Mouse (Mus musculus) right cerebral cortex, postnatal 36 days (tissue): ENCODE results near the gene Mfsd1.
A peak's percentile ranks its signal among the peaks of the same experiment; 100 is the strongest.

Experiments used
- DNase-seq, 2 experiments: peaks; one replicate each; pipeline ENCODE4 v3.0.0; 2022; ENCODE audit warnings: low spot score in 2 of 2, mixed read lengths in 1 of 2

The Mfsd1 gene

GRCm38 (mm10) chr3:67582273-67583124 is at the start of gene Mfsd1:
Gene Mfsd1, plus strand, starts transcription at chr3:67582741.
- peak; percentile 81 for DNase-seq

GRCm38 (mm10) chr3:67543630-67544029 is 38.9 kb upstream of the Mfsd1 start:
- no peak for DNase-seq

- DNase-seq, result no peak
These were observed 31.3 kb upstream of the Mfsd1 start for GRCm38 (mm10) chr3:67551193-67551592.

GRCm38 (mm10) chr3:67553281-67553680 is 29.3 kb upstream of the Mfsd1 start:
- DNase-seq, result no peak

- no peak for DNase-seq
These were observed 28.6 kb upstream of the Mfsd1 start for GRCm38 (mm10) chr3:67553927-67554448.

DNA sequence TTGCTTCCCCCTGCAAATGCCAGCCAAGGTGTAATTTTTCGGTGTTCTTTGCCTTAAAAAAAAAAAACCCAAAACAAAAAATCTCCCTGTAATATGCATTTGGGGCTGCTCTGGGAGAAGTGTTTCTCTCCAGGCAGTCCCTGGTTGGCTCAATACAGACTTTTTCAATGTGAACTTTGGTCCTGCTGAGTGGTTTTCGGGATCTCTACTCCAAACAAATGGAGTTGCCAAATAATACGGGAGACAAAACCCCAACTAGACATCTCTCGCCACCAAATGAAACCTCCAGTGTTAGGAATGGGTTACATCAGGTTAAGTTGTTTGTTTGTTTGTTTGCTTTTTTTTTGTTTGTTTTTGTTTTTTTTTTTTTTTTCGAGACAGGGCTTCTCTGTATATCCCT is 27.3 kb upstream of the Mfsd1 start:
- DNase-seq, result no peak

DNA sequence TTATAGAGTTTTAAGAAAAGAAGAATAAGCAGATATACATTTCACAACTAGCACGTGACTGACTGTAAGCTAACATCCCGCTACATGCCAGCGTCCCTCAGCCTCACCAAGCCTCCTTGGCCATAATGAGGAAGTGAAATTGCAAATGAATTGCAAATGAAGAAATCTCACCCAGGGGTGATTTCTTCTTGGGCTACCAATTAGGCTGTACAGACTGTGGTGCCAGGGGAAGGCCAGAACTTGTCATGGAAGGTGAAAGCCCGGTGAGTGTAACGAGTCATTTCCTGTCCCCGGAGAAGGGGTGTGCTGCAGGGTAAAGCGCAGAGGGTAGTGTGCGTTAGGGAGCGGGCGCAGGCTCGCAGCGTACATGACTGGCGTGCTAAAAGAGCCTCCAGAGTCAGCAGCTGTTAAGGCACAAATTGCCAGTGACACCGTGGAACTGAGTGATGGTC is 25.3 kb upstream of the Mfsd1 start:
- no peak for DNase-seq

GRCm38 (mm10) chr3:67557718-67558354 is 24.7 kb upstream of the Mfsd1 start:
- no peak for DNase-seq

DNA sequence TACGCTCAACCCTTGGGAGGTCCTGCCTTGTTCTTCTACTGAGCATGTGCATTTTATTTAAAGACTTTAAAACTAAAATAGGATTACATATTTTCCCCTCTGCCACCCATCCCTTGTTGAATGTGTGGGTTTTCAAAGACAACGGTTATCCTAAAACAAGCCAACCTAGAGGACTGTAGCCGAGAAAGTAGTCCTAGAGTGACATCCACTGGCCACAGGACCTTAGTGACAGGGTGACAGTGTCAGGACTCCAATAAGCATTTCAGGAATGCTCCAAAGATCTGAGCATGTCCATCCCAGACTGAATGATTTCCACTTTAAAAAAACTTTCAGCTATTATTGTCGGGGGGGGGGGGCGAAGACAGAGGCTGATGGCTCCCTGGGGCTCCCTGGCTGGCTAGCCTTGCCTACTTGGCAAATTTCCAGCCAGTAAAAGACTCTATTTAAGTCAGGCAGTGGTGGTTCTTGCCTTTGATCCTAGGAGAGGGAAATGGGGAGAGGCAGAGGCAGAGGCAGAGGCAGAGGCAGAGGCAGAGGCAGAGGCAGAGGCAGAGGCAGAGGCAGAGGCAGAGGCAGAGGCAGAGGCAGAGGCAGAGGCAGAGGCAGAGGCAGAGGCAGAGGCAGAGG is 17.7 kb upstream of the Mfsd1 start:
- no peak for DNase-seq

GRCm38 (mm10) chr3:67565540-67566227 is 16.9 kb upstream of the Mfsd1 start:
- DNase-seq, result no peak

DNA sequence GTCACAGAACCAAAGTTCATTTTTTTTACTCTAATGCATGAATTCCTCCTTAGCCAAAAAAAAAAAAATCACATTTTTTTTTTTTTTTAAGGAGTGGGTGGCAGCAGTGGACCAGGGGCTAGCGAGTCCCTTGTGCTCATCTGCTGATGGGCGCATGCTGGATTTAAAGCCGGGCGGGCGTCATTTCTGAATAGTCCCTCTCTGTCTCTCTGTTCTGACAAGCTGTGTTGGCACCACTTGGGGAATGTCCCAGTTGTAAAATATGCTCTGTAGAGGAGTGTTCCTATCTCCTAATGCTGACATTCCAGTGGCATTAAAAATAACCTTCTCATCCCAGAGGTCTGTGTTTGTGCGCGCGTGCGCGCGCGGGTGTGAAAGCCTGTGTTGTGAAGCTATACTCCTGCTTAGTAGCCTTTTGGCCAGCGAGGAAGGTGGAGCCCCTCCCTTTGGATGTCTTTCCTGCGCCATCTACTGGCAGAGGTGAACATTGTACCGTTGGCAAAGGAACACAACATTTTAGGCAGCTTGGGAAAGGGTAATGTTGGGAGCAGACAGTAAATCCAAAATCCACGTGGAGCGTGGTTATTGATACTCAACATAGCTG is 14.4 kb upstream of the Mfsd1 start:
- peak; percentile 42 to 49 for DNase-seq

GRCm38 (mm10) chr3:67572918-67573317 is 9.6 kb upstream of the Mfsd1 start:
- no peak for DNase-seq

DNA sequence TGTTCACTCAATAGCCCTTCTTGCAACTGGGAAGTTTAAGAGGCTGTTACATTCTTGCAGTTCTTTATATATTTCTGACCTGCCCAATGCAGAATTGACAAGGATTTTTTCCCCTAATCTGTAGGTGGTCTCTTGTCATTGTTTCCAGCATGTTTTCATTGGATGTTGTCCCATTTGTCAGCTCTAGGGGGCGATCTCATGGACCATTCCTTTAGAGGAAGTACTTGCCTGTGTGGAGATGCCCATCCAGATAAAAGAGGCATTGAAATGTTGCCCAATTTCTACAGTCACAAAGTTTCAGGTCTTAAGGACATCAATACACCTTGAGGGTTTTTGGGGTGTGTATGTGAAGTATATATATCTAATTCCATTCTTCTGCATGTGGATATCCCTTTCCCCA is 9.0 kb upstream of the Mfsd1 start:
- no peak for DNase-seq

DNA sequence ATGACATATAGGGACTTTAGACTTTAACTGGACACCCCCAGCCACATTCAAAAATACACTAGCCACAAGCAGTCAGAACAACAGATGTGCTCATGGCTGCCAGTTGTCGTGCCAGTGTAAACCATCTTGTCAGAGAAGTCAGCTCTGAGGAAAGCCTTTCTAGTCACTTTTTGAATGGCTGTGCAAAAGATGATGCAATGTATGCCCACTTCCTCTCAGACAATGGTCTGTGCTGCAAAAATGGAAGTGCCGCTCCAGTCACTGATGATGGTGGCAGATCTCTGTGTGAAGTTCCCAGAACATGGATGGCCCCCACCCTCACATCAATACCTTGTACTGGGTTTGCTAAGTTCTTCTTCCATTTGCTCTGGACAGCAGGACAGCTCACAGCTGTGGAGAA is 6.3 kb upstream of the Mfsd1 start:
- DNase-seq, result no peak

DNA sequence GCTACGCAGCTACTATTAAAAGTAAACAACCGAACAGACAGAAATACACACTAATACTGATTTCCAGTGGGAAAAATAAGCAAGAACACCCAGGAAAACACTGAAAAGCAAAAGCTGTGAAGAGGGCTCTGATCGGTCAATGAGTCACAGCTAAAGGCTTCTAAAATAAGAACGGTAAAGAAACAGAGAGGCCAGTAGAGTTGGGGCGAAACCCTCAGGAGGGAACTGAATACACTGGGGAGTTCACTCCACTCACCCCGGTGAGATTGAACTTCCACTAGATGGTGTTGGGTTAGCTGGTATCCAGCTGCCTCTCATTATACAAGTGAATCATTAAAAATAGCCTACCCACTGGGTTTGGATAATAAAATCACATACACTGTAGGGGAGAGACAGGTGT is 5.8 kb upstream of the Mfsd1 start:
- no peak for DNase-seq

DNA sequence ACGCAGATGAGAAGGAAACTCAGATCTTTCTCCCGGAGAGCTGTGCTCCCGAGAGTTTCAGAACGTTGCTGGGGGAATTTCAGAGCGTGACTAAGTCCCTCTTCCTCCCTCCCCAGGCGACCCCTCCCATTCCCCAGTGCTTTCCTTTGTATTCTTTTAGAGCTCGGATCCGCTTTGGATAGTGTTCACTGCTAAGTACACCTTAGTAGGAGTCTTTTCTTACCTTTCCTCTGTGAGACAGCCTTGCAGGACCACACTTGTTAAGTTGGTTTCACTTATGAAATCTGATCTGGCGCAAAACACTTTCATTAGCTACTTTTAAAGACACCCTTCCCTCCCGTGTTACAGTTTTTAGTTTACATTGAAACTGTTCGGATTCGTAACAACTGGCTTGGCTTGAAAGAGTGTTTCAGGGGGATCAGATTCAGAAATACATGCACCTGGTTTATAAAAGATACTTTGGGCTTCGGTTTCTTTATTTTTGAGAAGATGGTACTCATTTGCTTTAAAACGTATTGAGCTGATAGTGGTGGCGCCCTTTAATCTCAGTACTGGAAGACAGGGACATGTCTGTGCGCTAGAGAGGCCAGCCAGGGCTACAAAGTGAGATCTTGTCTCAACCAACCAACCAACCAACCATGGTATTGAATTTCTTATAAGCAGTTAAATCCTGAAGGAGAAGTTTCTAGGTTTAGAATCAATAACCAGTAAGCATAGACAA is 744 bp downstream of the Mfsd1 start:
- no peak for DNase-seq

DNA sequence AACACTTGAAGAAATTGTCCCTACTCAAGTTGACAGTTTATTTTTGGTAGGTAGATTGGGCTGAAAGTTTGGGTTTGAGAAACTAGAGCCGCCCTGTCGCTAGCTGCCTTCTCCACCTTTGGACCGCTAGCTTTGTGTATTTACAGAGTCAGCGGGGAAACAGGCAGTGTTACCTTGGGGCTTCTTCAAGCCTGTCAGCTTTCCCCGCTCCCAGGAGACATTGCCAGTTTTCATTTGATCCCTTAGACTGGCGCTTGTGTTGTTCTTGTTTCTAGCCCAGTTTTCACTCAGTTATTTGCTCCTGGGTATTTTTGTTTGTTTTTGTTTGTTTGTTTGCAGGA is 1.3 kb downstream of the Mfsd1 start:
- DNase-seq, result no peak

GRCm38 (mm10) chr3:67586511-67586910 is 4.0 kb downstream of the Mfsd1 start:
- DNase-seq, result no peak

DNA sequence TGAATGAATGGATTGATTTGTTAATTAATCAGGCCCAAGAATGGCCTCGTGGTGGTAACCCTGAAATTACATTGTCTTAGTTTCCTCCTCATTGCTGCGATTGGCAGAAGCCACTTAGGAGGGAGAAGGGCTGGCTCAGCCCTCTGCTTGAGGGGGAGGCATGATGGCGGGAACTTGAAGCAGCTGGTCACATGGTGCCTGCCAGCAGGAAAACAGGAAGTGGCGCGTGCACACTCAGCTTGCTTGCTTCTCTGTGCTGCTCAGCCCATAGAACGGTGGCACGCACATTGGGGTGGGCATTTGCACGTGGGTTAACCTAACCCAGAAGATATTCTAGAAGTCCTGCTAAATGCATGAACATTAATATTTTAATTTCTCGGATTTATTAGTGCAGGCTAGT is 4.9 kb downstream of the Mfsd1 start:
- DNase-seq, result no peak

DNA sequence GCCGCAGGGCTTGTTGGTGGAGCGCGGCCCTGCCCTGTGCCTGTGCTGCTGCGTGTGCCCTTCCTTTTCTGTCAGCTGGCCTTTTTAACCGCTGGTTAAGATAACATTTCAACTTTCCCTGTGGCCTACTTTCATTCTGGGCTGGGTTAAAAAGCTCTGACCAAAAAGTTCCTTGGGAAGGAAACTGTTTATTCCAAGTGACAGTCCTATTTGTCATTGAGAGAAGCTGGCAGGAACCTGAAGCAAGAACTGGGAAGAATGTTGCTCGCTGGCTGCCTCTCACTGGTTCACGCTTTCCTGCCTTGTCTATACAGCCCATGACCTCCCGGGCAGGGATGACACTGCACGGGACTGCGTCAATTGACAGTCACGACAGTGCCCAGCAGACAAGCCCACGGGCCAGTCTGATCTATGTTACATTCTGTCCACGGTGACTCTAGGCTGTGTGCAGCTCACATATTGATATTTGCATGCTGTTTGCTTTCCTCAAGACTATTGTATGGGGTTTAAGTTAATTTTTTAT is 19.1 kb downstream of the Mfsd1 start:
- no peak for DNase-seq

- no peak for DNase-seq
These were observed 35.7 kb downstream of the Mfsd1 start for GRCm38 (mm10) chr3:67618222-67618621.
